Mouse (Mus musculus): Measurements from ENCODE around the gene Hapln1. TPM values are rescaled to one million over a fixed set of nuclear protein-coding genes. Genes with fewer than 3 reads are reported as not detected.

Gene Hapln1
- polyA plus RNA-seq, 1 experiment from 2014 or later, result 2.8 TPM

GRCm38 (mm10) chr13:89634137-89634683, 94.6 kb downstream of the Hapln1 start:
- Histone ChIP-seq H3K4me3 (replicated peaks; ENCODE audit: low read depth, low read length) (no peak overlapping the region), H3K9me3 (replicated peaks; ENCODE audit: low read length) (no peaks in the 10 kb centered on the region), H3K4me2 (ENCODE audit: low read length) (no peak overlapping the region), H3K36me3 (ENCODE audit: insufficient read depth, low read length) (no peaks in the 10 kb centered on the region), H3K4me1 (replicated peaks; ENCODE audit: insufficient read depth, low read length) (no peaks in the 10 kb centered on the region), H3K27me3 (ENCODE audit: insufficient read depth, low read length) (no peaks in the 10 kb centered on the region), H3K9ac (ENCODE audit: low read depth, low read length) (no peak overlapping the region), H3K27ac (no peak overlapping the region)
- ATAC-seq (replicated peaks; ENCODE audit: low FRiP score, low read depth) (no peak), DNase-seq (ENCODE audit: low spot score) (peak; percentile 78)
- 32% methylated on average over 4 of the region's 4 CpGs for WGBS
- TF ChIP-seq CTCF (IDR thresholded peaks at IDR 0.05; ENCODE audit: low read depth), result peak; percentile 81

- no peaks in the 10 kb centered on the region for H3K9me3 ChIP-seq (replicated peaks; ENCODE audit: low read length)
- no peaks in the 10 kb centered on the region for H3K27me3 ChIP-seq (ENCODE audit: insufficient read depth, low read length)
- WGBS, result 76% methylated on average over 3 of the region's 3 CpGs
- no peak overlapping the region for H3K27ac ChIP-seq
- no peak for TF ChIP-seq CTCF (IDR thresholded peaks at IDR 0.05; ENCODE audit: low read depth)
- no peak overlapping the region for H3K4me2 ChIP-seq (ENCODE audit: low read length)
- H3K4me1 ChIP-seq (replicated peaks; ENCODE audit: insufficient read depth, low read length), result no peaks in the 10 kb centered on the region
- DNase-seq (ENCODE audit: low spot score) (no peak), ATAC-seq (replicated peaks; ENCODE audit: low FRiP score, low read depth) (no peak)
- no peaks in the 10 kb centered on the region for H3K36me3 ChIP-seq (ENCODE audit: insufficient read depth, low read length)
- no peak overlapping the region for H3K9ac ChIP-seq (ENCODE audit: low read depth, low read length)
- H3K4me3 ChIP-seq (replicated peaks; ENCODE audit: low read depth, low read length), result no peak overlapping the region
These were observed 97.4 kb downstream of the Hapln1 start for GRCm38 (mm10) chr13:89637012-89637411.

- no peak overlapping the region for H3K9ac ChIP-seq (ENCODE audit: low read depth, low read length)
- DNase-seq (ENCODE audit: low spot score) (no peak), ATAC-seq (replicated peaks; ENCODE audit: low FRiP score, low read depth) (no peak)
- no peaks in the 10 kb centered on the region for H3K4me1 ChIP-seq (replicated peaks; ENCODE audit: insufficient read depth, low read length)
- no peak overlapping the region for H3K27ac ChIP-seq
- H3K4me3 ChIP-seq (replicated peaks; ENCODE audit: low read depth, low read length), result no peak overlapping the region
- no peak overlapping the region for H3K4me2 ChIP-seq (ENCODE audit: low read length)
- WGBS, result 57% methylated on average over 2 of the region's 2 CpGs
- no peaks in the 10 kb centered on the region for H3K36me3 ChIP-seq (ENCODE audit: insufficient read depth, low read length)
- TF ChIP-seq CTCF (IDR thresholded peaks at IDR 0.05; ENCODE audit: low read depth), result no peak
- no peaks in the 10 kb centered on the region for H3K27me3 ChIP-seq (ENCODE audit: insufficient read depth, low read length)
- no peaks in the 10 kb centered on the region for H3K9me3 ChIP-seq (replicated peaks; ENCODE audit: low read length)
These were observed 106.0 kb downstream of the Hapln1 start for GRCm38 (mm10) chr13:89645589-89645988.

- Histone ChIP-seq H3K9ac (ENCODE audit: low read depth, low read length) (no peak overlapping the region), H3K36me3 (ENCODE audit: insufficient read depth, low read length) (0 out of 2 replicates have a peak, but pooled peaks cover 4% of the 10 kb centered on the region), H3K27ac (no peak overlapping the region), H3K4me2 (ENCODE audit: low read length) (no peak overlapping the region), H3K9me3 (replicated peaks; ENCODE audit: low read length) (no peaks in the 10 kb centered on the region), H3K4me1 (replicated peaks; ENCODE audit: insufficient read depth, low read length) (no peaks in the 10 kb centered on the region), H3K27me3 (ENCODE audit: insufficient read depth, low read length) (no peaks in the 10 kb centered on the region), H3K4me3 (replicated peaks; ENCODE audit: low read depth, low read length) (no peak overlapping the region)
- ATAC-seq (replicated peaks; ENCODE audit: low FRiP score, low read depth) (no peak), DNase-seq (ENCODE audit: low spot score) (no peak)
- no peak for TF ChIP-seq CTCF (IDR thresholded peaks at IDR 0.05; ENCODE audit: low read depth)
- WGBS, result 39% methylated on average over 1 of the region's 1 CpGs
These were observed 113.2 kb downstream of the Hapln1 start for GRCm38 (mm10) chr13:89652773-89653172.

GRCm38 (mm10) chr13:89653279-89653678, 113.7 kb downstream of the Hapln1 start:
- no peak for ATAC-seq (replicated peaks; ENCODE audit: low FRiP score, low read depth)
- WGBS, result 84% methylated on average over 2 of the region's 2 CpGs
- no peaks in the 10 kb centered on the region for H3K9me3 ChIP-seq (replicated peaks; ENCODE audit: low read length)
- H3K27ac ChIP-seq, result no peak overlapping the region
- TF ChIP-seq CTCF (IDR thresholded peaks at IDR 0.05; ENCODE audit: low read depth), result no peak
- H3K9ac ChIP-seq (ENCODE audit: low read depth, low read length), result no peak overlapping the region
- no peak overlapping the region for H3K4me3 ChIP-seq (replicated peaks; ENCODE audit: low read depth, low read length)
- no peak for DNase-seq (ENCODE audit: low spot score)
- H3K27me3 ChIP-seq (ENCODE audit: insufficient read depth, low read length), result no peaks in the 10 kb centered on the region
- H3K36me3 ChIP-seq (ENCODE audit: insufficient read depth, low read length), result 0 out of 2 replicates have a peak, but pooled peaks cover 4% of the 10 kb centered on the region
- H3K4me2 ChIP-seq (ENCODE audit: low read length), result no peak overlapping the region
- H3K4me1 ChIP-seq (replicated peaks; ENCODE audit: insufficient read depth, low read length), result no peaks in the 10 kb centered on the region

- Histone ChIP-seq H3K4me2 (ENCODE audit: low read length) (no peak overlapping the region), H3K4me3 (replicated peaks; ENCODE audit: low read depth, low read length) (no peak overlapping the region), H3K27ac (no peak overlapping the region), H3K4me1 (replicated peaks; ENCODE audit: insufficient read depth, low read length) (no peaks in the 10 kb centered on the region), H3K9ac (ENCODE audit: low read depth, low read length) (no peak overlapping the region), H3K9me3 (replicated peaks; ENCODE audit: low read length) (no peaks in the 10 kb centered on the region), H3K36me3 (ENCODE audit: insufficient read depth, low read length) (0 out of 2 replicates have a peak, but pooled peaks cover 4% of the 10 kb centered on the region), H3K27me3 (ENCODE audit: insufficient read depth, low read length) (no peaks in the 10 kb centered on the region)
- DNase-seq (ENCODE audit: low spot score) (no peak), ATAC-seq (replicated peaks; ENCODE audit: low FRiP score, low read depth) (no peak)
- TF ChIP-seq CTCF (IDR thresholded peaks at IDR 0.05; ENCODE audit: low read depth), result no peak
- 93% methylated on average over 11 of the region's 11 CpGs for WGBS
These were observed 117.5 kb downstream of the Hapln1 start for GRCm38 (mm10) chr13:89657046-89657445.

Other genes with a start within 250 kb of the Hapln1 start
- 36.8 and 37.1 TPM in 2 replicates for gene Vcan, start 202.7 kb downstream of the Hapln1 start, polyA plus RNA-seq (2015; fragmentation: Nextera tagmentation; extraction: Ambion mirVana)

Data from kidney, postnatal 0 days (tissue).